Mouse (Mus musculus) forebrain, embryonic 11.5 days (tissue): Measurements from ENCODE around the gene Slc22a19. TPM values are rescaled to one million over a fixed set of nuclear protein-coding genes. Genes with fewer than 3 reads are reported as not detected.
"Not testable (repeated sequence)": the region's sequence is repeated elsewhere in the genome, so short reads cannot be mapped to it uniquely, and the experiment has no call there.

Experiments used
- ATAC-seq: fragments of 200-750 bp; cut with Nextera tagmentation; replicated peaks from 2 replicates; pipeline ENCODE4 v1.8.0; 2017; ENCODE audit warnings: moderate TSS enrichment; ENCODE audit not compliant: low FRiP score
- DNase-seq: peaks from one replicate; pipeline ENCODE4 v3.0.0-alpha.2; 2017; ENCODE audit warnings: low spot score
- H3K27ac ChIP-seq: fragments of 300-500 bp; sonication (generic); 2 replicates; pipeline ENCODE4 v1.5.1; 2014; ENCODE audit warnings: low read depth, low read length
- H3K27me3 ChIP-seq: fragments of 300-500 bp; sonication (generic); 2 replicates; pipeline ENCODE4 v1.6.1; 2014; ENCODE audit warnings: mild to moderate bottlenecking, low read length, mixed read lengths; ENCODE audit not compliant: control insufficient read depth, insufficient read depth
- H3K36me3 ChIP-seq: fragments of 300-500 bp; sonication (generic); 2 replicates; pipeline ENCODE4 v1.6.1; 2014; ENCODE audit warnings: mild to moderate bottlenecking, low read length, moderate library complexity, mixed read lengths; ENCODE audit not compliant: control insufficient read depth, insufficient read depth
- H3K4me1 ChIP-seq: fragments of 300-500 bp; sonication (generic); replicated peaks from 2 replicates; pipeline ENCODE4 v1.6.1; 2014; ENCODE audit warnings: low read length, mixed read lengths; ENCODE audit not compliant: control insufficient read depth, insufficient read depth
- H3K4me2 ChIP-seq: fragments of 300-500 bp; sonication (generic); 2 replicates; pipeline ENCODE4 v1.6.1; 2014; ENCODE audit warnings: low read depth, mild to moderate bottlenecking, low read length, moderate library complexity, mixed read lengths; ENCODE audit not compliant: severe bottlenecking
- H3K4me3 ChIP-seq: fragments of 300-500 bp; sonication (generic); 2 replicates; pipeline ENCODE4 v1.5.1; 2014; ENCODE audit warnings: low read depth, low read length
- H3K9ac ChIP-seq: fragments of 300-500 bp; sonication (generic); 2 replicates; pipeline ENCODE4 v1.6.1; 2014; ENCODE audit warnings: low read length
- H3K9me3 ChIP-seq: fragments of 300-500 bp; sonication (generic); 2 replicates; pipeline ENCODE4 v1.6.1; 2016; ENCODE audit warnings: low read length, mixed read lengths; ENCODE audit not compliant: control insufficient read depth
- WGBS: fragments of 180-500 bp; shearing (Covaris S2); extraction: QIAGEN DNeasy Blood & Tissue Kit; methylation state at CpG from one replicate; pipeline ENCODE4 v1.1.7; 2014; 5-methylcytosine and 5-hydroxymethylcytosine counted together
- polyA plus RNA-seq: library from polyadenylated mRNA; unstranded; fragments of >200 nt; fragmentation: Nextera tagmentation; extraction: Ambion mirVana; gene quantifications from 2 replicates; pipeline ENCODE4 v1.2.1, GENCODE M21; 2014

The Slc22a19 gene
- not detected in 2 replicates for polyA plus RNA-seq

DNA sequence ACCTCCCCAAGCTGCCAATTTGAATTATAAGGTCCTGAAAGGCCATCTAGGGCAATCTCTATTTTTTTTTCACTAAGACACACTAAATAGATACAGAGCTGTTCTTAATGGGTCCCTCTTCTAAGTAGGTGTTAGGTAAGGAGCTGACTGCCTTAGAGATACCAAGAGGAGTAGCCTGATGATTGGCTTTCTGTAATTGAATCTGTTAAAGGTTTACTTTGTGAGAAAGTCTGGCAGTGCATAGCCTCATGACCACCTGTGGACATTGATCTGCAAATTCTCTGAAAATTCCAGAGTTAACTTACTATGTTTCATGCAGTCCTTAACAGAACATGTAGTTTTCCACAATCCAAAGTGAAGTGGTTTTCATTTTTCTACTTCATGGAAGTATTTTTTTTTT is at the start of gene Slc22a19:
Gene Slc22a19, minus strand, starts transcription at position 163 of the 400 bp plus-strand sequence.
- Histone ChIP-seq H3K9me3 (no peaks in the 10 kb centered on the region), H3K4me1 (no peaks in the 10 kb centered on the region), H3K27ac (no peak within 1 kb of the TSS), H3K4me2 (no peak within 1 kb of the TSS), H3K36me3 (no peaks in the 10 kb centered on the region), H3K9ac (no peak within 1 kb of the TSS), H3K27me3 (no peaks in the 10 kb centered on the region), H3K4me3 (no peak within 1 kb of the TSS)
- DNase-seq = no peak
- ATAC-seq = no peak

DNA sequence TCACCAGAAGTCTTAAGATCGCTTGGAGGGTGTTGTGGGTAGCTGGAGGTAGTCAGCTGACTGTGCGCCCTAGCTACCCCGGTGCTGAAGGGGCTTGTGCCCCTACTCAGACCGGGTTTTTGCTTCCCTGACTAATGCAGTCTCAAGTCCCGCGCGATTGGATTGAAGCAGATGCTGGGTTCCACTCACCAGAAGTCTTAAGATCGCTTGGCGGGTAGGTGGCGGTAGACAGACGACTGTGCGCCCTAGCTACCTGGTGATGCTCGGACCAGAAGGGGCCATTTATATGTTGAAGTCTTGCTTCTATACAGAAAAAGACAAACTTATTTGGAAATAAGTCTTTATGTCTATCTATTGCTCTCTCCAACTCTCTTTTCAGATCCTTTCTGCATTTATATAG is 42.3 kb upstream of the Slc22a19 start:
- H3K27me3 ChIP-seq, ATAC-seq, H3K27ac ChIP-seq, H3K4me2 ChIP-seq, H3K9ac ChIP-seq, H3K36me3 ChIP-seq, H3K4me1 ChIP-seq, H3K4me3 ChIP-seq, H3K9me3 ChIP-seq, DNase-seq: not testable (repeated sequence)
- 67% methylated on average over 13 of the region's 13 CpGs for WGBS

DNA sequence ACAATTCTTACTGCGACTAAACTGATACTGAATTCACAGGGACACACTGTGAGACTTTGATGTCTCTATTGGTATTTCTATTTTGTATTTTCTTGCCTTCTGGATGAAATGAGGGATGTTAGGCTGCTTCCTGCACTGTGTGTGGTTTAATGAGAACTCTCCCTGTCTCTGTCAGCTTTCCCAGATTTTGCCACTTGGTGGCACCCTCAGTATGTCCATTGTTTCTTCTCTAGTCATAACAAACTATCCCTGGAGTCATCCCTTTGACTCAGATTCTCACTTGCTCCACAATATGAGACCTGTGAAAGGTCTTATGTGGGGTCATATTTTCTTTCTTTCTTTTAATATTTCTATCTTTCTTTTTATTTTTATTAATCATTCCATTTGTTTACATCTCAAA is 18.4 kb upstream of the Slc22a19 start:
- Histone ChIP-seq H3K9ac (no peak overlapping the region), H3K36me3 (no peaks in the 10 kb centered on the region), H3K9me3 (no peaks in the 10 kb centered on the region), H3K4me3 (no peak overlapping the region), H3K4me2 (no peak overlapping the region), H3K27ac (no peak overlapping the region), H3K4me1 (no peaks in the 10 kb centered on the region), H3K27me3 (no peaks in the 10 kb centered on the region)
- ATAC-seq (no peak), DNase-seq (no peak)
- WGBS = 43% methylated on average over 1 of the region's 1 CpGs

DNA sequence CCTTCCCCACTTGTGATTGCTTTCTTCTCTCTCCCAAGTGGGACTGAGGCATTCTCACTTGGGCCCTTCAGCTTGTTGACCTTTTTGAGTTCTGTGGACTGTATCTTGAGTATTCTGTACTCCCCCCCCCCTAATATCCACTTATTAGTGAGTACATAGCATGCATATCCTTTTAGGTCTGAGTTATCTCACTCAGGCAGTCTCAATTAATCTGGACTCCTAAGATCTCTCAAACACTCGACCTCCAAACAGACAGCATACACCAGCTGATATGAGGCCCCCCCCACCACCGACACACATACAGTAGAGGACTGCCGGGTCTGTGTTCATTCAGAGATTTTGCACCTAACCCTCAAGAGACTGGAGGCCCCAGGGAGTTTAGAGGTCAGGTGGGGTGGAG is 18.0 kb downstream of the Slc22a19 start:
- not testable (repeated sequence) for H3K4me2 ChIP-seq, H3K9ac ChIP-seq, DNase-seq, ATAC-seq, H3K27ac ChIP-seq, H3K4me3 ChIP-seq, H3K9me3 ChIP-seq, H3K27me3 ChIP-seq, H3K36me3 ChIP-seq, H3K4me1 ChIP-seq
- 71% methylated on average over 3 of the region's 3 CpGs for WGBS

DNA sequence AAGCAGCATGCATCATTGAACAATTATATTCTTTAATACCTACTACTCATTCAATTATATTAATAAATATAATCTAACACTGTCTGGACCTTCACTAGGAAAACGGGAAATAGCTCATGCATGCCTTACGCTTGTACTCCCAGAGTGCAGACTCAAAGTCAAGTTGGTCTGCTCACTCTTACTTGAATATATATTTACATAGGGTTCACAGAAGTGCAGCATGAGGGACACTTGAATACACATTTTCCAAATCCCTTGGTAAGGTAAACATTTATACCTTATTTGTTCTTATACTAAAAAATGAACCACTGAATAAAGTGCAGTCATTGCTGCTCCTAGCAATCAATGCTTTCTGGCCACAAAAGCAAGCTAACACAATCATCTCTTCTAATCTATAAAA is 19.9 kb downstream of the Slc22a19 start:
- Histone ChIP-seq H3K27me3 (no peaks in the 10 kb centered on the region), H3K9ac (no peak overlapping the region), H3K36me3 (no peaks in the 10 kb centered on the region), H3K27ac (no peak overlapping the region), H3K4me1 (no peaks in the 10 kb centered on the region), H3K4me2 (no peak overlapping the region), H3K4me3 (no peak overlapping the region), H3K9me3 (no peaks in the 10 kb centered on the region)
- ATAC-seq (no peak), DNase-seq (no peak)
- WGBS = 83% methylated on average over 2 of the region's 2 CpGs

DNA sequence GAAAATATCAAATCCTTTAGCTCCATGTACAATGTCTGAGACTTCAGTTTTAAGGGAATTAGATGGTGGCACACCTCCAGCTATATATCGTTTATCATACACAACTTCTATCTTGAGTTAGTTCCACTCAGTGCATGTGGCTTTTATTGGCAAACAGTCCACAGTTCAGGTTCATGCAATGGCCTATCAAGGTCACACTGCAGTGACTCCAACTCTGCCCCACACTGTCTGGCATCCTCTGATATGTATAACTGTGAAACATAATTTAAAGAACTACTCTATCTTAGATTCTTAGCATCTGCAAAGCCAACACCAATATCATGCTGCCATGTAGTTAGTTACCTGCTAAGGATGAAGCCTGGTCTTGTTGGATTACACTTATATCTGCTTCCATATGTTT is 23.1 kb downstream of the Slc22a19 start:
- Histone ChIP-seq H3K4me1 (no peaks in the 10 kb centered on the region), H3K4me3 (no peak overlapping the region), H3K4me2 (no peak overlapping the region), H3K9ac (no peak overlapping the region), H3K36me3 (no peaks in the 10 kb centered on the region), H3K9me3 (no peaks in the 10 kb centered on the region), H3K27me3 (no peaks in the 10 kb centered on the region), H3K27ac (no peak overlapping the region)
- 86% methylated on average over 1 of the region's 1 CpGs for WGBS
- no peak for DNase-seq
- ATAC-seq = no peak

DNA sequence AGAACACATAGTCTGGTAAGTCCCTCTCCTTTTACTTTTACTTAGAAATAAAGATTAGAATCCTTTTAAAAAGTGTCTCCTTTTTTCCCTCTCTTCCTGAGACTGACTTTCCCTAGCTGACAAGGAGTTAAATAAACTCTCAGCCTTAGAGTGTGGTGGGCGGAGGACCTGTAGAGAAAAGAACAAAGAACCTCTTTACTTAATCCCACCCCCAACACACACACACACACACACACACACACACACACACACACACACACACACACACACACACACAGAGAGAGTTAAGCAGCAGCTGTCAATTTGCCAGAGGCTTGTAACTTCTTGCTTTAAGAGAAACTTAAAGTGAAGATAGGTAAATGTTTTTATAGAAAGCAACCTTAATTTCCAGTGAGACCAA is 39.1 kb downstream of the Slc22a19 start:
- H3K9ac ChIP-seq = no peak overlapping the region
- DNase-seq (no peak), ATAC-seq (no peak)
- H3K4me2 ChIP-seq = no peak overlapping the region
- H3K4me3 ChIP-seq = no peak overlapping the region
- no peaks in the 10 kb centered on the region for H3K9me3 ChIP-seq
- H3K4me1 ChIP-seq = no peaks in the 10 kb centered on the region
- no peak overlapping the region for H3K27ac ChIP-seq
- no peaks in the 10 kb centered on the region for H3K36me3 ChIP-seq
- 0% methylated on average over 1 of the region's 1 CpGs for WGBS
- no peaks in the 10 kb centered on the region for H3K27me3 ChIP-seq

DNA sequence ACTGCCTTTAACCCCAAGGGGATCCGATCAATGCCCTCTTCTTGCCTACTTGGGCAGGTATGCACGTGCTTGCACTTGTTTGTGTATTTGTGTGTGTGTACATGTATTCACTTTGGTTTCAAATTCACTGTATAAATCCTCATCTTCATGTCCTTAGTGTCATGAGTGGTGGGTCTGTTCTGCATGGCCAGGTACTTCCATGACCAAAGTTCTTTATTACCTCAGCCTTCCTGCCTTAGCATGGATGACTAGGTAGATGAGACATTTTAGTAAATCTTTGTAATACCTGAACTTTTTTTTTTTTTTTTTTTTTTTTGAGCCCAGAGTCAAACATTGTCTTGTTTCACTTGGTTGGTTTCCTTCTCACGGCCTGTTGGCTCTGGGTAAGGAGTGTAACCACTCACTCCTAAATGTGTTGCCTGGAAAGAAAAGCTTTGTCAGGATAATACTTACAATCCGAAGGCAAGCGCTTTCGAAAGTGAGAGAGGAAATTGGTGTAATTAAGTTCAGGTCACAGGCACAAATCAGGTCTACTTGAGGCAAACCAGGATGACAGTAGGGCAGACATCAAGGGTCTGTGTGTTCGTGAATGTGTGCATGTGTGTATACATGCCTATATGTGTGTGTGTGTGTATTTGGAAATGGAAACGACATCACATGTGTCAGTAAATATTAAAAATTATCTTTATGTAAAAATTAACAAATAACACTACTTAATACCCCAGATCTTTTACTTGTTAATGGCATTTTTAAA is 62.0 kb downstream of the Slc22a19 start:
- no peaks in the 10 kb centered on the region for H3K36me3 ChIP-seq
- H3K9me3 ChIP-seq = no peaks in the 10 kb centered on the region
- H3K4me2 ChIP-seq = no peak overlapping the region
- H3K27me3 ChIP-seq = no peaks in the 10 kb centered on the region
- DNase-seq (no peak), ATAC-seq (no peak)
- no peak overlapping the region for H3K4me3 ChIP-seq
- H3K4me1 ChIP-seq = no peaks in the 10 kb centered on the region
- H3K27ac ChIP-seq = no peak overlapping the region
- WGBS = 83% methylated on average over 8 of the region's 8 CpGs
- no peak overlapping the region for H3K9ac ChIP-seq

DNA sequence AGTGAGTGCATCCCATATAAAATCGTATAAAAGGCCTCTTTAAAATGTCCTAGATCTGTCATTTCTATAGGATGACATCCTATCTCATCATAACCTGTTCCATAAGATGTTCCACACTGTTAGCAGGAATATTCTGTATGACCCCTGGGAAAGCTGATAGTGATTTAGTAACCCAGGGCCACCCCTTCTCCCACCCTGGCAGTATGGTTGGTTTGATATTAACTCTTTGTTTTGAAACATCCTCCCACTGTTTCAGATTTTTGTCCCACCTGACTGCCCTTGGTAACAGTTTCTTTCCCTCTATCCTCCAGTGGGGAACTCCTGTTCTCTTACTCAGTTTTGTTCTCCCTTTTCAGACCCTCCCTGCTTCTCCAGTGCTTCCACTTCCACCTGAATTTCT is 77.3 kb downstream of the Slc22a19 start:
- 88% methylated on average over 1 of the region's 1 CpGs for WGBS
- H3K4me1 ChIP-seq = no peaks in the 10 kb centered on the region
- no peak for DNase-seq

More for the DNA sequence above, 77.3 kb downstream of the Slc22a19 start:
- Histone ChIP-seq H3K36me3 (no peaks in the 10 kb centered on the region), H3K9ac (no peak overlapping the region), H3K27ac (no peak overlapping the region), H3K27me3 (no peaks in the 10 kb centered on the region), H3K4me3 (no peak overlapping the region), H3K9me3 (no peaks in the 10 kb centered on the region), H3K4me2 (no peak overlapping the region)
- no peak for ATAC-seq
